Mouse (Mus musculus): Measurements from ENCODE around the gene Gnl1.
"Not testable (repeated sequence)": the region's sequence is repeated elsewhere in the genome, so short reads cannot be mapped to it uniquely, and the experiment has no call there.

Gene Gnl1

GRCm38 (mm10) chr17:36023710-36024654 lies 44.3 kb downstream of the Gnl1 start:
- peak; percentile 50 to 82 for DNase-seq (ENCODE audit: inconsistent age in 2 of 2, low spot score in 1 of 2)

- DNase-seq (ENCODE audit: inconsistent age in 2 of 2, low spot score in 1 of 2), result no peak
Measured at GRCm38 (mm10) chr17:36025197-36025596, 45.5 kb downstream of the Gnl1 start.

- DNase-seq (ENCODE audit: inconsistent age in 2 of 2, low spot score in 1 of 2), result no peak
Measured at GRCm38 (mm10) chr17:36025901-36026300, 46.2 kb downstream of the Gnl1 start.

GRCm38 (mm10) chr17:36027663-36028062 lies 48.0 kb downstream of the Gnl1 start:
- no peak for DNase-seq (ENCODE audit: inconsistent age in 2 of 2, low spot score in 1 of 2)

GRCm38 (mm10) chr17:36028879-36029619 lies 49.4 kb downstream of the Gnl1 start:
- no peak for DNase-seq (ENCODE audit: inconsistent age in 2 of 2, low spot score in 1 of 2)

GRCm38 (mm10) chr17:36030046-36030702 lies 50.5 kb downstream of the Gnl1 start:
- peak in 1 of 2 experiments; percentile 48 for DNase-seq (ENCODE audit: inconsistent age in 2 of 2, low spot score in 1 of 2)

GRCm38 (mm10) chr17:36030703-36031582 lies 51.3 kb downstream of the Gnl1 start:
- peak; percentile 38 to 43 for DNase-seq (ENCODE audit: inconsistent age in 2 of 2, low spot score in 1 of 2)

GRCm38 (mm10) chr17:36031583-36032331 lies 52.1 kb downstream of the Gnl1 start:
- DNase-seq (ENCODE audit: inconsistent age in 2 of 2, low spot score in 1 of 2), result peak; percentile 66 to 91

GRCm38 (mm10) chr17:36032351-36032875 lies 52.8 kb downstream of the Gnl1 start, which contains the start of gene H2-T23:
Gene H2-T23, minus strand, starts transcription at chr17:36032855.
- DNase-seq (ENCODE audit: inconsistent age in 2 of 2, low spot score in 1 of 2), result peak; percentile 71 to 92

- DNase-seq (ENCODE audit: inconsistent age in 2 of 2, low spot score in 1 of 2), result not testable (repeated sequence)
Measured at GRCm38 (mm10) chr17:36034524-36034923, 54.9 kb downstream of the Gnl1 start.

- DNase-seq (ENCODE audit: inconsistent age in 2 of 2, low spot score in 1 of 2), result peak; percentile 71 to 86
Measured at GRCm38 (mm10) chr17:36035010-36035638, 55.5 kb downstream of the Gnl1 start.

GRCm38 (mm10) chr17:36036126-36036525 lies 56.5 kb downstream of the Gnl1 start:
- not testable (repeated sequence) for DNase-seq (ENCODE audit: inconsistent age in 2 of 2, low spot score in 1 of 2)
